ENCODE assay signal across 8 mouse cellular contexts in the genomic region with DNA sequence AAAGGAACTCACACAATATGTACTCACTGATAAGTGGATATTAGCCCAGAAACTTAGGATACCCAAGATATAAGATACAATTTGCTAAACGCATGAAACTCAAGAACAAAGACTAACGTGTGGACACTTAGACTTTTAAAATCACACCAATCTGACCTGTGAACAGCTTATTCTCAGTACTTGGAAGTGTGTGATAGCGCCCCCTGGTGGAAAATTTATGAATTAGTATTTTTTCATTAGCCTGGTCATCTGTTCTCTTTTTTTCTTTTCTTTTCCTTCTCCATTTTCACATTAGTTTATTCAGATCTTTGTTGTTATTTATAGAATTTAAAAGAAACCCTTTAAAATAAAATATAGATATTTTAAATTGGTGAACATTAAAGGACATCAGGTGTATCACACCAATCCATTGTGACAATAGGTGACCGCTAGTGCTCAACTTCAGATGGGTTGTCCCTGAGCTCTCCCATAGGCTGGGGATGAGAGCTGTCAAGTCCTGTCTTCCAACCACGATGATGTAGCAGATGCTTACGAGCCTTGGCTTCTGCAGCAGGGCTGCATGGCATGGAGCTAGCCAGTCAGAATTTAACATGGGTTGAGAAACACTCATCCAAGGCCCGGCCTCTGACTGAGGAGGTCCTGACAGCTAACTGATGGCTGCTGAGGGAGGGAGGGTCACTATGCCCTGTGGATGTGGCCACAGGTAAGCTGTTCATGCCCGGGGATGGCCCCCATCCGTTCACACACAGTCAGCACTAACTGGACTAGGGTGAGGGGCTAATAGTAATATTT. TPM values are rescaled to one million over a fixed set of nuclear protein-coding genes. Genes with fewer than 3 reads are reported as not detected.
DNase-seq lines count a peak whose midpoint lies in the region; ATAC-seq and TF ChIP-seq lines count a peak whose summit lies in the region.

No protein-coding gene starts in this region.

- WGBS in limb, embryonic 12.5 days = 54% methylated on average over 9 of the region's 9 CpGs

- 0 out of 2 replicates have a peak, but pooled peaks have one; percentile 31 for ATAC-seq in limb, embryonic 12.5 days (ENCODE audit: insufficient number of reproducible peaks, insufficient read depth, low FRiP score, low TSS enrichment, low read depth)
- no peak for ATAC-seq in megakaryocyte-erythroid progenitor cell, adult 5-6 weeks (replicated peaks; ENCODE audit: low FRiP score, low TSS enrichment, poor library complexity, severe bottlenecking)

- TF ChIP-seq CTCF in layer of hippocampus, adult 2 months (conservative IDR thresholded peaks at IDR 0.05) = peak; percentile 81

- DNase-seq in adrenal gland, postnatal 10 days = peak; percentile 43
- DNase-seq in adrenal gland, adult 2 months = no peak
- peak; percentile 22 to 57 for DNase-seq in layer of hippocampus, adult 2 months (ENCODE audit: low spot score in 2 of 2)
- DNase-seq in layer of hippocampus, adult 9-11 months = no peak
- DNase-seq in c-Kit-negative CD71-positive TER-119-positive erythroid progenitor cells, embryonic 14.5 days (ENCODE audit: low read depth, low spot score) = peak; percentile 43
- DNase-seq in right cerebral cortex, postnatal 4 days = no peak

- H3K4me2 ChIP-seq in limb, embryonic 12.5 days = no peak overlapping the region

- H3K27ac ChIP-seq in layer of hippocampus, adult 2 months = no peak overlapping the region
- H3K27ac ChIP-seq in limb, embryonic 12.5 days = no peak overlapping the region

- H3K27me3 ChIP-seq in limb, embryonic 12.5 days = no peaks in the 10 kb centered on the region

- no peaks in the 10 kb centered on the region for H3K4me1 ChIP-seq in limb, embryonic 12.5 days (replicated peaks)

- H3K9me3 ChIP-seq in limb, embryonic 12.5 days = no peaks in the 10 kb centered on the region

- no peak overlapping the region for H3K4me3 ChIP-seq in layer of hippocampus, adult 2 months
- no peak overlapping the region for H3K4me3 ChIP-seq in limb, embryonic 12.5 days (replicated peaks)

- no peak overlapping the region for H3K9ac ChIP-seq in limb, embryonic 12.5 days (replicated peaks)

- peaks cover 17% of the 10 kb centered on the region; the same call in 1 of the 2 replicates for H3K36me3 ChIP-seq in limb, embryonic 12.5 days

RNA-seq across cellular contexts. Expression of a gene that starts 35.6 kb away (rescaled TPM):
- total RNA-seq in adrenal gland, postnatal 10 days (2021) = 10 to 100 TPM; 37.1 to 68.5 TPM
- total RNA-seq in adrenal gland, adult 2 months (2021) = 10 to 100 TPM; 36.0 to 45.4 TPM
- 13.7 and 19.1 TPM in 2 replicates for polyA plus RNA-seq in adrenal gland, adult 2 months (2012; rRNA removed)
- total RNA-seq in layer of hippocampus, adult 2 months (2021) = 10 to 100 TPM; 47.4 to 53.1 TPM
- polyA plus RNA-seq in limb, embryonic 12.5 days (2016; fragmentation: Nextera tagmentation; extraction: Ambion mirVana) = 20.5 and 20.7 TPM in 2 replicates
- total RNA-seq in megakaryocyte-erythroid progenitor cell, adult 5-6 weeks (2014; fragmentation: Nextera tagmentation) = 38.3 and 48.9 TPM in 2 replicates
- total RNA-seq in megakaryocyte-erythroid progenitor cell, adult 5-6 weeks (2017) = 35.4 and 42.6 TPM in 2 replicates

Comparison
In these comparisons a context has a peak if more than half of its experiments do, and no peak if none do; other contexts are left out.
1. DNase-seq: peak in adrenal gland, postnatal 10 days (single experiment), layer of hippocampus, adult 2 months (2 of 2) and c-Kit-negative CD71-positive TER-119-positive erythroid progenitor cells, embryonic 14.5 days (single experiment); none in adrenal gland, adult 2 months (single experiment), layer of hippocampus, adult 9-11 months (single experiment) and right cerebral cortex, postnatal 4 days (single experiment).